Mouse (Mus musculus) B cell, adult 2 months (primary cell): Measurements from ENCODE around the gene Sycn.

Experiments
- DNase-seq, 2 experiments: peaks; one replicate each; pipeline ENCODE4 v3.0.0; 2022

Sycn gene

DNA sequence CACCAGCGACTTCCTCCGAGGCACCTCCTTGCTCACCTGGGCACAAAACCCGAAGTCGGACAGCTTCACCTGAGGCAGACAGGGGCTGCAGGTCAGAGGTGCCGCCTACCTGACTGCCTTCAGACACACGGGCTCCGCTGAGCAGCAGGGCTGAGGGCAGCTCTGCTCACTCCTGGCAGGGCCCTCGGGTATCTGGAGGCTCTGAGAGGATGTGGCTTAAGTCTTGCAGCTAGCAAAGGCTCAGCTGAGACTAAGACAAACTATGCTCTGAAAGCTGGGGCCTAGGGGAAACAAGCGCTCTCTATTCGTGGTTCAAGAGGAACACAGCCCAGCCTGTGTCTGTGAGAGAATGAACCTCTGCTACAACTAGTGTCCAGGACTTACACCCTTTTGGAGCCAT, 20.2 kb downstream of the Sycn start:
- no peak for DNase-seq

- no peak for DNase-seq
These were observed 21.3 kb downstream of the Sycn start for GRCm38 (mm10) chr7:28561967-28562366.

- DNase-seq, result no peak
These were observed 21.7 kb downstream of the Sycn start for GRCm38 (mm10) chr7:28562371-28562770.

- DNase-seq, result no peak
These were observed 22.3 kb downstream of the Sycn start for GRCm38 (mm10) chr7:28562951-28563350.

- DNase-seq, result no peak
These were observed 24.7 kb downstream of the Sycn start for GRCm38 (mm10) chr7:28565407-28565806.

DNA sequence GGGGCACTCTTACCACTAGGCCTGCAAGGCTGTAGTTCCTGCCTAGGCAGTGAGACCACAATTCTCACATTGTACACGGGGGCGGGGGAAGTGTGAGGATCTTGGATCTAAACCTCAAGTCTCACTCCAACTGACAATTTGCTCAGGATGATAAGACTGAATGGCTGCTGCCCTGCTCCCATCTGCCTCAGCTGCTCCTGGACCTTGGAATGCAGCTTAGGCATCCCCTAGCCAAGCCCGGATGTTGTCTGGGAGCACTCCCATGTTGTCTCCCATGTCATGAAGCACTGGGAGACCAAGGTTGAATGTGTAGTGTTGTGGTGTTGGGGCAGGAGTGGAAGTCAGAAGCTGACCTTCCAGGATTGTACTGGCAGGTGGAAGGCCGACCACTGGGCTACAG, 26.9 kb downstream of the Sycn start:
- no peak for DNase-seq

GRCm38 (mm10) chr7:28568253-28568652, 27.6 kb downstream of the Sycn start:
- peak; percentile 77 to 79 for DNase-seq

- no peak for DNase-seq
These were observed 29.8 kb downstream of the Sycn start for GRCm38 (mm10) chr7:28570291-28570981.

GRCm38 (mm10) chr7:28570982-28571682, 30.4 kb downstream of the Sycn start:
- DNase-seq, result no peak

DNA sequence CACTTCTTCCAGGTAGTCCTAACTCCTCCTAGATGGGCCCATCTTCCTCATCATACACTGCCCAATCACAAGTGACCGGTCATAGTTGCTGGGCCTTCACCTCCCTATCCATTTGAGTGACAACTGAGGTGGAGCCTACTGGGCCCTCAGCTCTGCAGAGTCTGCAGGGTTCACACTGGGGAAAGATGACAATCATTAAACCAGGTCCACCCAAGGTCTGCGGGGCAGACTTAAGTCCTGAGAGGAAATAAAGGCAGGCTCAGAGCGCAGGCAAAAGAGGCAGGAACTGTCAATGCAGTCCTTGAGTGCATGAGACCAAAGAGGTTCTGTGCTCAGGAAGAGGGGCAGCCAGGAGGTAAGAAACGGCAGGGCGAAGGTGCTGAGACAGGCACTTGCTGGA, 32.0 kb downstream of the Sycn start:
- DNase-seq, result no peak

DNA sequence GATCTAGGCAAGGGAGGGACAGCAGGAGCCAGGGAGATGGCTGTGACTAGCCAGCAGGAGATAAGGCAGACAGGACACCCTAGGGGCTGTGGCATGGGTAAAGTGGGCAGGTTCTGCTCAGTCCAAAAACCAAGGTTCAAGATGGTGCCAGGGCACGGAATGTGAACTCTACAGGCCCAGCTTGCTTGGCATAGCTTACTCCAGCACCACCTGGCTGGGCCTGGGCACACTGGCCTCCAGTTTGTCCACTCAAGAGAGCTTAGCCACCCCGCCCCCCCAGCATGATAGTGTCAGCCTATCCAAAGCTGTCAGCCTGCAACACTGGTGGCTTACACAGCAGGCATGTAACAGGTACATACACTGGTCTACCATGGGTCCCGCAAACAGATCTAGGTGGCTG, 32.6 kb downstream of the Sycn start:
- no peak for DNase-seq

DNA sequence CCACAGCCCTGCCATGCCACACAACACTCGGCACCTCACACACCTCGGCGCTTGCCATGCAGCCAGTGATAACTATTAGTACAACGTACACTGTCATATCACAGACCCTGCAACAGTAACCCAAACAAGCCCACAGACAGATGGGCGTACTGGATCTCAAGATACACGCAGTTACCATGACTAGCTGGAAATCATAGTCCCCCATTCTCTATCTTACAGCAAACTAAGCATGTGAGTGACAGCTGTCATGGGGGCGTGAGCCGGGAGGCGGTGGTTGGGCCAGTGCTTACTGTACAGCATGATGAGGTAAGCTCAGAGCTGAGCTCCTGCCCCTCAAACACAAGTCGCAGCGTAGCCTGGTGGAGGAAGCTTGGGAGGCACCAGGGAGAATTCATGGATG, 34.9 kb downstream of the Sycn start:
- DNase-seq, result no peak

- DNase-seq, result no peak
These were observed 35.7 kb downstream of the Sycn start for GRCm38 (mm10) chr7:28576271-28576914.

- DNase-seq, result no peak
These were observed 37.3 kb downstream of the Sycn start for GRCm38 (mm10) chr7:28577826-28578542.

- DNase-seq, result no peak
These were observed 37.9 kb downstream of the Sycn start for GRCm38 (mm10) chr7:28578543-28579053.

DNA sequence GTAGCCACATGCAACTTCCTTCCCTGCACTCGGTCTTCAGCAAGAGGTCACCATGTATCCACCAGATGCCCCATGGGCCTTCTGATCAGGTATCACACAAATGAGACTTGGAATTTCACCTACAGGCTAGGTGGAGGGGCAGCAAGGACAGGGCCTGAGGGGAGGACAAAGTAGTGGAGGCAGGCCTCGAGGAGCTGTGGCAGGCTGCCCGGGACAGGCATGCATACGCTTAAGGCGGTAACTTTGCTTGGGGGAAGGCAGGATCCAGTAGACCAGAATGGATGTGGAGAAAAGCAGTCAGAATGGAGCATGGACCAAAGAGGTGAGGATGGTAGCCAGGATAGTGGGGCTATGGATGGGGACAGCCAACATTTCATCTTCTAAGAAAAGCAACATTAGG, 39.1 kb downstream of the Sycn start:
- DNase-seq, result no peak

- no peak for DNase-seq
These were observed 41.0 kb downstream of the Sycn start for GRCm38 (mm10) chr7:28581721-28582120.

DNA sequence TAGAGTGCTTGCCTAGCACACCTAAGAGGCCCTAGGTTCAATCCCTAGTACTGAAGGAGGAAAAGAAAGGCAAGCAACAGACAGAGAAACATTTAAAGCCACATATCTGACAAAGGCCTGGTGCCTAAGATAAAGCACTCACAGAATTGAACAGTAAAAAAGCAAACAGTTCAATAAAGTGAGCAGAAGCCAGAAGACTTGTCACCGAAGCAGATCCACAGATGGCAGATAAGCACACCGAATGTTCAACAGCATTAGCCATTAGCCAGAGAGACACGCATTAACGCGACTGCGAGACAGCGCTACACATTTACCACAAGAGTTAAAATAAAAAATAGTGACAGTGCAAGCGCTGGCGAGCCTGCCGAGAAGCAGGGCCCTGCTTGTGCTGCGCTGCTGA, 42.2 kb downstream of the Sycn start:
- no peak for DNase-seq

- DNase-seq, result no peak
These were observed 43.1 kb downstream of the Sycn start for GRCm38 (mm10) chr7:28583570-28584344.

DNA sequence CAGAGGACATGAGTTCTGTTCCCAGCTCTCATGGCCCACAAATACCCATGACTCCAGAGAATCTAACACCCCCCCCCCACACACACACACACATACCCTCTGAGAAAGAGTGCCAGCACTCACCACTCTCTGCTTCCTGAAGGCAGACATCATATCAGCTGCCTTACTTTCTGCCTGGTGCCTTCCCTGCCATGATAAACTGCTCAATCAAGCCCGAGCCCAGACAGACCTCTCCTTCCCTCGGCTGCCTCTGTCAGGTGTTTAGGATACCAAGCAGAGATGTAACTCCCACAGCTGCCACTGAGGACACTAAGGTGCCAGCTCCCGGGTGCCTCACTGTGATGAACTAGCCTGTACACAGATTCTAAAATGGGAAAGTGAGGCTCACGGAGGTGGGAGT, 43.8 kb downstream of the Sycn start:
- no peak for DNase-seq

GRCm38 (mm10) chr7:28585001-28585400, 44.3 kb downstream of the Sycn start:
- DNase-seq, result no peak

DNA sequence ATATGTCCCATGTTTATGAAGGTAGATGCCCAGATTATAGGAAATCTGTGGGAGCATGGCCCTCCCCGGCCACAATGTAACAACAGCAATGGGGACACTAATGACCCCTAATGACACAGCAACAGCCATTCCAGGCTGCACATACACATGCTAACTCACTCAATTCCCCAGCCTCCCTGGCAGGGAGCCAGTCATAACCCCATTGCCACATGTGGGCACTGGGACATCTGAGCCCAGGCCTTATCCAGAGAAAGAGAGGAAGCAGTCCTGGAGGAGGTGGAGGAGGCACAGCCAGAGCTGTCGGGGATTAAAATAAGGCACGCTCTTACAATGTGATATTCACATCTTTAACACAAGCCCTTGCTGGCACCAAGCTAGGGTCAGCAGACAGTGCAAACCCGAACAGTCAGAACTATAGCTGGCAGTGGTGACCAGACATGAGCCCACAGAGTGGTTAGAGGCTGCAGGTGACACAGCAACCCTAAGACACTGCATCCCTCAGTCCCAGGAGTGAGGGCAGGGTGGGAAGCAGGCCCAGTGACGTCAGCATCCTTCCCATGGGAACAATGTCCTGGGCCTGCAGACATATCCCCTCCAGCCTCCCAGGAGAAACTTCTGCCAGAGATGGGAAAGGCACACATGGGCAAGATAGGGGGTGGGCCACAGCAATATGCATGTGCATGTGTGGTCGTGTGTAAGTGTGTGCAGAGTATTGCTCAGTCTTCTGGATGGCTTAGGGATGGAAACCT, 46.2 kb downstream of the Sycn start:
- no peak for DNase-seq
